Mouse (Mus musculus): ENCODE results near the gene Gm49353. TPM values are rescaled to one million over a fixed set of nuclear protein-coding genes. Genes with fewer than 3 reads are reported as not detected.

The Gm49353 gene
- polyA plus RNA-seq, 1 experiment from 2014 or later = 0.90 TPM

- no peak overlapping the region for H3K4me3 ChIP-seq
- H3K9me3 ChIP-seq = no peaks in the 10 kb centered on the region
- peaks cover 6% of the 10 kb centered on the region for H3K36me3 ChIP-seq
- 60% methylated on average over 3 of the region's 3 CpGs for WGBS
- H3K4me1 ChIP-seq (replicated peaks) = peaks cover 10% of the 10 kb centered on the region; the same call in 1 of the 2 replicates
- no peak for DNase-seq (ENCODE audit: low spot score)
- no peak overlapping the region for H3K27ac ChIP-seq
- H3K27me3 ChIP-seq (ENCODE audit: insufficient read depth, poor library complexity, severe bottlenecking) = no peaks in the 10 kb centered on the region
Observed at GRCm38 (mm10) chr10:29208735-29209134, 10.0 kb downstream of the Gm49353 start.

DNA sequence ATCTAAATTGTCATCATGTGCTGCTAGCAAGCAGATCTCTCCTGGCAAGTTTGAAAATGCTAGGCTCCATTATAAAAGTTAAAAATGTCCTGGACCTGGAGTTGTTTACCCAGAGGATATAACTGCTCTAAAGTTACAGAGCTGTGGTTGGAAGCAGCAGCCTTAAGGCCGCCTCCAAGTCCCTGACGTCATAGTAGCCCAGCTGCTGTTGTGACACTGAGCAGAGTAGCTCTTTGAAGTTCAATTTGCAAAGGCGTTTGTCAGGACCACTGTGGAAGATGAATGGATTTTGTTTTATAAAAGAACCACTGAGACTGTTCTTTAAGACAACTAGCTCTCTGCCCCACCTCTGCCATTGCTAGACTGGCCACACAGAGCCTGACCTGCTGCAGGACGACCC lies 12.7 kb downstream of the Gm49353 start, which contains the start of gene 9330159F19Rik:
9330159F19Rik (plus strand) TSS at position 154 of the 400 bp plus-strand sequence.
- Histone ChIP-seq H3K27ac (no peak within 1 kb of the TSS), H3K4me1 (replicated peaks) (peaks cover 10% of the 10 kb centered on the region; the same call in 1 of the 2 replicates), H3K9me3 (no peaks in the 10 kb centered on the region), H3K36me3 (peaks cover 3% of the 10 kb centered on the region; the same call in 1 of the 2 replicates), H3K27me3 (ENCODE audit: insufficient read depth, poor library complexity, severe bottlenecking) (no peaks in the 10 kb centered on the region), H3K4me3 (no peak within 1 kb of the TSS)
- peak; percentile 50 for DNase-seq (ENCODE audit: low spot score)
- 15% methylated on average over 4 of the region's 4 CpGs for WGBS

DNA sequence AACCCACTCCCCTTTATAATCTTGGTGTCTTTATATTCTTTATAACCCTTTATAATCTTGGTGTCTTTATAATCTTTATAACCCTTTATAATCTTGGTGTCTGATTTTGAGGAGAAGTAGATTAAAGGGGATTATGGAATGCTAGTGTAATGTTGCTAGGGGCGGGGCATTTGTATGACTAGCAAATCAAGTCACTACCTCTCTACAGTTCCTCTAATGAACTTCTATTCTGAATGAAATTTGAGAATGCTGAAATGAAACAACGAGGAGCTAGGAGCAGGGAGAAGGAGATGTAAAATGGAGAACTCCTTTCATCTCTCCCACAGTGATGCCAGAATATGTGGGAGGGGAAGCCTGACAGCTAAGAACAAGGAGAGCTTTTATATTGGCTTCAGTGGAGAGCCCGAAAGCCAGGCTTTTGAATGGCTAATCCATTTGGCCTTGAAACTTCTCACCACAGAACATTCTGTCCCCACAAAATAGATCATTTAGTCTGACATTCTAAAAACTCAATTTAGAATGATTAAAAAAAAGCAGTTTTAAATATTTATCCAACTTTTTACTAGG lies 14.9 kb downstream of the Gm49353 start:
- Histone ChIP-seq H3K4me1 (replicated peaks) (peaks cover 10% of the 10 kb centered on the region; the same call in 1 of the 2 replicates), H3K4me3 (no peak overlapping the region), H3K36me3 (peaks cover 3% of the 10 kb centered on the region; the same call in 1 of the 2 replicates), H3K27me3 (ENCODE audit: insufficient read depth, poor library complexity, severe bottlenecking) (no peaks in the 10 kb centered on the region), H3K27ac (no peak overlapping the region), H3K9me3 (no peaks in the 10 kb centered on the region)
- 44% methylated on average over 3 of the region's 3 CpGs for WGBS
- DNase-seq (ENCODE audit: low spot score) = no peak

DNA sequence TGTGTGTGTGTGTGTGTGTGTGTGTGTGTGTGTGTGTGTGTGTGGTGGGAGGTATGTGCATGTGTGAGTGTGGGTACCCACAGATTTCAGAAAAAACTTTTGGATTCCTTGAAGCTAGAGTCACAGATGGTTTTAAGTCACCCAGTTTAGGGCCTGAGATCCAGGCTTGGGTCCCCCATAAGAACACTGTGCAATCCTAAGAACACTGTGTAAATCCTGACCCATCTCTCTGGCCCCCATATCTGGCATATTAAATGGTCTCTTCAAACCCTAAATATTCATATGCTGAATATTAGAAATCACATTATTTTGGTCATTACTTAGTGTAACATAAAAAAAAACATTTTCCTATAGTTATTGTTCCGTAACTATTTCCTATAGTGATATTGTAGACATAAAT lies 18.2 kb downstream of the Gm49353 start:
- peaks cover 6% of the 10 kb centered on the region for H3K36me3 ChIP-seq
- no peak overlapping the region for H3K4me3 ChIP-seq
- H3K27me3 ChIP-seq (ENCODE audit: insufficient read depth, poor library complexity, severe bottlenecking) = no peaks in the 10 kb centered on the region
- H3K27ac ChIP-seq = no peak overlapping the region
- DNase-seq (ENCODE audit: low spot score) = no peak
- H3K4me1 ChIP-seq (replicated peaks) = no peaks in the 10 kb centered on the region
- H3K9me3 ChIP-seq = no peaks in the 10 kb centered on the region
- 96% methylated on average over 1 of the region's 1 CpGs for WGBS

DNA sequence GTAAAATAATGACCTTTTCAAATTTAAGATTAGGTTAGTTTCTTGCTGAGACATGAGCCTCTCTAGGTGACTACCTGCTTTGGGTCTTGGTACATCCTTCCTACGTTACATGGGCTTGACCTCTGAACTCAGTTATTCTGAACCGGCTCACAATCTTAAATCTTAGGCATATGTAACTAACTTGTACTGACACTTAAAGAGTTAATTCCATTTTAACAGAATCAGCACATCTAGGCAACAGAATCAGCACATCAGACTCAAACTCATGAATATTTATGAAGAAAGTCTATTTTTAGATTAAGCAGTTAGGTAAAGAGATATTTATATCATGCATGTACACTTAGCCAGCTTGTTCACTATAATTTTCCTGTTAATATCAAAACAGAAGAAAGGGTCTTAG lies 18.7 kb downstream of the Gm49353 start:
- Histone ChIP-seq H3K9me3 (no peaks in the 10 kb centered on the region), H3K36me3 (peaks cover 11% of the 10 kb centered on the region), H3K27me3 (ENCODE audit: insufficient read depth, poor library complexity, severe bottlenecking) (no peaks in the 10 kb centered on the region), H3K4me3 (no peak overlapping the region), H3K4me1 (replicated peaks) (no peaks in the 10 kb centered on the region), H3K27ac (no peak overlapping the region)
- WGBS = 68% methylated on average over 2 of the region's 2 CpGs
- no peak for DNase-seq (ENCODE audit: low spot score)

DNA sequence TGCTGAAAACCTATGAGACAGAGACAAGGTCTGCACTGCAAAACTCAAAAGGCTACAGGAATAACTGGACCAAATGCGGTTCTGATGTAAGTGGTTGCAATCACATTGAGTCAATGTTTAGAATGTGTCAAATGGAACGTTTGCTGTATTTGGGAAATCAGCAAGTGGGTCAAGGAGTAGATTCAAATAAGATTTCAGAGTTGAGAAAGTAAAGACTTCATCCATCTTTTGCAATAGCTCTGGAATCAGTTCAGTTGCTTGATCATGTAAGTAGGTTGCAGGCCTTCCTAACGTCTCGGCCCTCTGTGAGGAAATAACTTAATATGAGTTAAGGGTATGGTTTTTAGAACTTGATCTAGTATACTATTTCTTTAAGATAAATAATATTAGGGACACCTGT lies 26.6 kb downstream of the Gm49353 start:
- Histone ChIP-seq H3K36me3 (peaks cover 67% of the 10 kb centered on the region), H3K4me3 (no peak overlapping the region), H3K27ac (no peak overlapping the region), H3K4me1 (replicated peaks) (no peaks in the 10 kb centered on the region), H3K27me3 (ENCODE audit: insufficient read depth, poor library complexity, severe bottlenecking) (no peaks in the 10 kb centered on the region), H3K9me3 (no peaks in the 10 kb centered on the region)
- DNase-seq (ENCODE audit: low spot score) = no peak
- WGBS = 90% methylated on average over 4 of the region's 4 CpGs

- WGBS = 91% methylated on average over 2 of the region's 2 CpGs
- no peak for DNase-seq (ENCODE audit: low spot score)
- Histone ChIP-seq H3K36me3 (peaks cover 31% of the 10 kb centered on the region), H3K27me3 (ENCODE audit: insufficient read depth, poor library complexity, severe bottlenecking) (no peaks in the 10 kb centered on the region), H3K4me1 (replicated peaks) (no peaks in the 10 kb centered on the region), H3K27ac (no peak overlapping the region), H3K9me3 (no peaks in the 10 kb centered on the region), H3K4me3 (no peak overlapping the region)
Observed at GRCm38 (mm10) chr10:29231208-29231607, 32.5 kb downstream of the Gm49353 start.

Other genes starting within 250 kb of the Gm49353 start
- not detected in 2 replicates for gene 2310057J18Rik, start 212.7 kb upstream of the Gm49353 start, polyA plus RNA-seq (2016; fragmentation: Nextera tagmentation; extraction: Ambion mirVana)
- 15.3 and 31.6 TPM in 2 replicates for gene Soga3, start 55.1 kb upstream of the Gm49353 start, polyA plus RNA-seq (2016; fragmentation: Nextera tagmentation; extraction: Ambion mirVana)
- 3.5 and 5.1 TPM in 2 replicates for gene 9330159F19Rik, start 12.7 kb downstream of the Gm49353 start, polyA plus RNA-seq (2016; fragmentation: Nextera tagmentation; extraction: Ambion mirVana)
- gene Echdc1, start 114.2 kb downstream of the Gm49353 start, polyA plus RNA-seq (2016; fragmentation: Nextera tagmentation; extraction: Ambion mirVana) = 20.2 and 27.8 TPM in 2 replicates
- gene Rnf146, start 163.5 kb downstream of the Gm49353 start, polyA plus RNA-seq (2016; fragmentation: Nextera tagmentation; extraction: Ambion mirVana) = 44.8 and 48.9 TPM in 2 replicates